Mouse (Mus musculus) intestine, embryonic 15.5 days (tissue): Measurements from ENCODE around the gene Gm20390. TPM values are rescaled to one million over a fixed set of nuclear protein-coding genes. Genes with fewer than 3 reads are reported as not detected.

Source experiments
- ATAC-seq: fragments of 200-750 bp; cut with Nextera tagmentation; 2 replicates; pipeline ENCODE4 v1.8.0; 2017; ENCODE audit warnings: moderate TSS enrichment, moderate library complexity
- H3K27ac ChIP-seq: fragments of 300-500 bp; sonication (generic); 2 replicates; pipeline ENCODE4 v1.5.1; 2015; ENCODE audit warnings: mild to moderate bottlenecking, inconsistent platforms
- H3K27me3 ChIP-seq: fragments of 300-500 bp; sonication (generic); replicated peaks from 2 replicates; pipeline ENCODE4 v1.6.1; 2015; ENCODE audit warnings: inconsistent platforms
- H3K36me3 ChIP-seq: fragments of 300-500 bp; sonication (generic); 2 replicates; pipeline ENCODE4 v1.6.1; 2015; ENCODE audit warnings: inconsistent platforms
- H3K4me1 ChIP-seq: fragments of 300-500 bp; sonication (generic); replicated peaks from 2 replicates; pipeline ENCODE4 v1.6.1; 2015; ENCODE audit warnings: inconsistent platforms
- H3K4me2 ChIP-seq: fragments of 300-500 bp; sonication (generic); replicated peaks from 2 replicates; pipeline ENCODE4 v1.6.1; 2015; ENCODE audit warnings: mild to moderate bottlenecking, inconsistent platforms
- H3K4me3 ChIP-seq: fragments of 300-500 bp; sonication (generic); replicated peaks from 2 replicates; pipeline ENCODE4 v1.5.1; 2015; ENCODE audit warnings: inconsistent platforms
- H3K9ac ChIP-seq: fragments of 300-500 bp; sonication (generic); 2 replicates; pipeline ENCODE4 v1.6.1; 2015; ENCODE audit warnings: inconsistent platforms
- H3K9me3 ChIP-seq: fragments of 300-500 bp; sonication (generic); 2 replicates; pipeline ENCODE4 v1.6.1; 2016; ENCODE audit warnings: inconsistent platforms
- WGBS: fragments of 180-500 bp; shearing (Covaris S2); methylation state at CpG from one replicate; pipeline ENCODE4 v1.1.7; 2015; 5-methylcytosine and 5-hydroxymethylcytosine counted together
- polyA plus RNA-seq: library from polyadenylated mRNA; unstranded; fragments of >200 nt; fragmentation: Nextera tagmentation; extraction: Ambion mirVana; gene quantifications from 2 replicates; pipeline ENCODE4 v1.2.1, GENCODE M21; 2015

Gene Gm20390
- polyA plus RNA-seq, 1 experiment from 2014 or later: 432 TPM

DNA sequence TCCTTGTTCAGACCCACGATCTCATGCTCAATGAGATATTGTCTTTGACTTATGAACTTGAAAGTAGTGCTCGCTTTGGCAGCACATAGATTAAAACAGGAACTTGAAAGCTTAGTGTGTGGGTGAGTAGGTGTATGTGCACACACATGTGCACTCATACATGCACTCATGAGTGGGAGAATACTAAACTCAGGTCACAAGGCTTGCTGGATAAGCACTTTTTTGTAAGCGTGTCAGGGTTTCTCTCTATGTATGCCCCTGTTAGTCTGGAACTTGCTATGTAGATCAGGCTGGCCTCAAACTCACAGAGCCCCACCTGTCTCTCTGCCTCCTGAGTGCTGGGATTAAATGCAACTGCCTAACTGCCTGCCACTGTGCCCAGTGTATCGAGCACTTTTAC, 18.9 kb upstream of the Gm20390 start:
- 85% methylated on average over 4 of the region's 4 CpGs for WGBS
- Histone ChIP-seq H3K9ac (no peak overlapping the region), H3K36me3 (no peaks in the 10 kb centered on the region), H3K27me3 (no peaks in the 10 kb centered on the region), H3K27ac (0 out of 2 replicates have a peak overlapping the region, but pooled peaks have one; percentile 33), H3K4me3 (no peak overlapping the region), H3K4me2 (no peak overlapping the region), H3K9me3 (no peaks in the 10 kb centered on the region), H3K4me1 (no peaks in the 10 kb centered on the region)
- no peak for ATAC-seq

GRCm38 (mm10) chr11:93986298-93986697, 18.2 kb upstream of the Gm20390 start:
- H3K4me3 ChIP-seq: no peak overlapping the region
- no peak overlapping the region for H3K27ac ChIP-seq
- H3K9me3 ChIP-seq: no peaks in the 10 kb centered on the region
- ATAC-seq: no peak
- H3K9ac ChIP-seq: no peak overlapping the region
- no peaks in the 10 kb centered on the region for H3K4me1 ChIP-seq
- H3K27me3 ChIP-seq: no peaks in the 10 kb centered on the region
- no peaks in the 10 kb centered on the region for H3K36me3 ChIP-seq
- no peak overlapping the region for H3K4me2 ChIP-seq

- Histone ChIP-seq H3K36me3 (no peaks in the 10 kb centered on the region), H3K27me3 (no peaks in the 10 kb centered on the region), H3K4me2 (no peak overlapping the region), H3K9ac (no peak overlapping the region), H3K27ac (no peak overlapping the region), H3K9me3 (no peaks in the 10 kb centered on the region), H3K4me1 (no peaks in the 10 kb centered on the region), H3K4me3 (no peak overlapping the region)
- WGBS: 85% methylated on average over 5 of the region's 5 CpGs
- no peak for ATAC-seq
Measured at GRCm38 (mm10) chr11:93985265-93985664, 17.2 kb upstream of the Gm20390 start.

- ATAC-seq: no peak
- 91% methylated on average over 3 of the region's 3 CpGs for WGBS
- H3K9me3 ChIP-seq: no peaks in the 10 kb centered on the region
- H3K27ac ChIP-seq: no peak overlapping the region
- no peak overlapping the region for H3K9ac ChIP-seq
- H3K36me3 ChIP-seq: no peaks in the 10 kb centered on the region
- H3K4me3 ChIP-seq: no peak overlapping the region
- H3K27me3 ChIP-seq: no peaks in the 10 kb centered on the region
- H3K4me1 ChIP-seq: no peaks in the 10 kb centered on the region
- H3K4me2 ChIP-seq: no peak overlapping the region
Measured at GRCm38 (mm10) chr11:93984619-93985018, 16.5 kb upstream of the Gm20390 start.

- Histone ChIP-seq H3K4me1 (no peaks in the 10 kb centered on the region), H3K27ac (no peak overlapping the region), H3K9ac (no peak overlapping the region), H3K4me2 (no peak overlapping the region), H3K27me3 (no peaks in the 10 kb centered on the region), H3K4me3 (no peak overlapping the region), H3K9me3 (no peaks in the 10 kb centered on the region), H3K36me3 (no peaks in the 10 kb centered on the region)
- no peak for ATAC-seq
- WGBS: 32% methylated on average over 6 of the region's 6 CpGs
Measured at GRCm38 (mm10) chr11:93979502-93980049, 11.5 kb upstream of the Gm20390 start.

GRCm38 (mm10) chr11:93972951-93973350, 4.9 kb upstream of the Gm20390 start:
- Histone ChIP-seq H3K9me3 (no peaks in the 10 kb centered on the region), H3K36me3 (no peaks in the 10 kb centered on the region), H3K4me3 (no peak overlapping the region), H3K4me1 (no peaks in the 10 kb centered on the region), H3K27ac (no peak overlapping the region), H3K9ac (no peak overlapping the region), H3K27me3 (no peaks in the 10 kb centered on the region), H3K4me2 (no peak overlapping the region)
- 87% methylated on average over 5 of the region's 5 CpGs for whole genome bisulfite sequencing
- no peak for ATAC-seq

GRCm38 (mm10) chr11:93969799-93970198, 1.7 kb upstream of the Gm20390 start:
- H3K27ac ChIP-seq: no peak overlapping the region
- no peak overlapping the region for H3K9ac ChIP-seq
- 0 out of 2 replicates have a peak, but pooled peaks cover 4% of the 10 kb centered on the region for H3K4me1 ChIP-seq
- no peak overlapping the region for H3K4me3 ChIP-seq
- no peaks in the 10 kb centered on the region for H3K9me3 ChIP-seq
- H3K36me3 ChIP-seq: 0 out of 2 replicates have a peak, but pooled peaks cover 2% of the 10 kb centered on the region
- ATAC-seq: no peak
- WGBS: 61% methylated on average over 1 of the region's 1 CpGs
- no peak overlapping the region for H3K4me2 ChIP-seq
- H3K27me3 ChIP-seq: no peaks in the 10 kb centered on the region

GRCm38 (mm10) chr11:93969171-93969570, 1.1 kb upstream of the Gm20390 start:
- Histone ChIP-seq H3K9ac (no peak overlapping the region), H3K9me3 (no peaks in the 10 kb centered on the region), H3K27me3 (no peaks in the 10 kb centered on the region), H3K36me3 (0 out of 2 replicates have a peak, but pooled peaks cover 2% of the 10 kb centered on the region), H3K27ac (no peak overlapping the region), H3K4me1 (0 out of 2 replicates have a peak, but pooled peaks cover 4% of the 10 kb centered on the region), H3K4me2 (peak overlapping the region; percentile 50; the same call in 1 of the 2 replicates), H3K4me3 (no peak overlapping the region)
- ATAC-seq: no peak
- 91% methylated on average over 6 of the region's 6 CpGs for WGBS

- 44% methylated on average over 6 of the region's 6 CpGs for WGBS
- no peak for ATAC-seq
- no peak overlapping the region for H3K9ac ChIP-seq
Measured at GRCm38 (mm10) chr11:93968848-93969128, 695 bp upstream of the Gm20390 start.

GRCm38 (mm10) chr11:93967381-93967780, 712 bp downstream of the Gm20390 start:
- WGBS: 1% methylated on average over 11 of the region's 11 CpGs
- H3K4me2 ChIP-seq: peak overlapping the region; percentile 77
- no peaks in the 10 kb centered on the region for H3K9me3 ChIP-seq

More at GRCm38 (mm10) chr11:93968848-93969128, 695 bp upstream of the Gm20390 start:
- Histone ChIP-seq H3K27ac (no peak overlapping the region; the same call in 1 of the 2 replicates), H3K9me3 (no peaks in the 10 kb centered on the region), H3K4me2 (peak overlapping the region; percentile 50), H3K36me3 (0 out of 2 replicates have a peak, but pooled peaks cover 2% of the 10 kb centered on the region), H3K4me1 (0 out of 2 replicates have a peak, but pooled peaks cover 4% of the 10 kb centered on the region), H3K27me3 (no peaks in the 10 kb centered on the region), H3K4me3 (peak overlapping the region; percentile 75; the same call in 1 of the 2 replicates)

DNA sequence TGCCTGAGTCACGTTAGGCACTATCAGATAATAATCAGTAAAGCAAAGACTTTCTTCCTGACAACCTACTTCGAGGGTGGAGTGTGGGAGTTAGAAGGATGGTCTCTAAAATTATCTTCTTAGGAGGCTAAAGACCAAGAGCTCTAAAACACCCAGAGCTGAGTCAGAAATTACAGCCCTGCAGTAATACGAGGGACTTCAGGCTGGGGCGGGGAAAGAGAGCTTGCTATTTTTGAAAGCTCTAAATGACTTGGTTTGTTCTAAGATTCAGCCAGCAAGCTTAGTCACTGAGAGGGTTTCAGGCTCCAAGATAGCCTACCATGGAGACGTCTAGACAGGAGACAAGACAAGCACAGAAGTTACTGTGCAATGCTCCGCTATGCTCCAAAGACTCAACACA, 2.7 kb downstream of the Gm20390 start:
- Histone ChIP-seq H3K4me2 (no peak overlapping the region), H3K36me3 (0 out of 2 replicates have a peak, but pooled peaks cover 15% of the 10 kb centered on the region), H3K4me1 (0 out of 2 replicates have a peak, but pooled peaks cover 4% of the 10 kb centered on the region), H3K27ac (no peak overlapping the region), H3K9me3 (no peaks in the 10 kb centered on the region), H3K9ac (0 out of 2 replicates have a peak overlapping the region, but pooled peaks have one; percentile 3), H3K27me3 (no peaks in the 10 kb centered on the region), H3K4me3 (no peak overlapping the region)
- ATAC-seq: no peak
- WGBS: 79% methylated on average over 6 of the region's 6 CpGs

More at GRCm38 (mm10) chr11:93967381-93967780, 712 bp downstream of the Gm20390 start:
- H3K4me3 ChIP-seq: peak overlapping the region; percentile 75
- H3K9ac ChIP-seq: peak overlapping the region; percentile 68
- H3K36me3 ChIP-seq: 0 out of 2 replicates have a peak, but pooled peaks cover 6% of the 10 kb centered on the region
- H3K27ac ChIP-seq: peak overlapping the region; percentile 63
- ATAC-seq: peak; percentile 11; the same call in 1 of the 2 replicates
- no peaks in the 10 kb centered on the region for H3K27me3 ChIP-seq
- H3K4me1 ChIP-seq: 0 out of 2 replicates have a peak, but pooled peaks cover 4% of the 10 kb centered on the region

DNA sequence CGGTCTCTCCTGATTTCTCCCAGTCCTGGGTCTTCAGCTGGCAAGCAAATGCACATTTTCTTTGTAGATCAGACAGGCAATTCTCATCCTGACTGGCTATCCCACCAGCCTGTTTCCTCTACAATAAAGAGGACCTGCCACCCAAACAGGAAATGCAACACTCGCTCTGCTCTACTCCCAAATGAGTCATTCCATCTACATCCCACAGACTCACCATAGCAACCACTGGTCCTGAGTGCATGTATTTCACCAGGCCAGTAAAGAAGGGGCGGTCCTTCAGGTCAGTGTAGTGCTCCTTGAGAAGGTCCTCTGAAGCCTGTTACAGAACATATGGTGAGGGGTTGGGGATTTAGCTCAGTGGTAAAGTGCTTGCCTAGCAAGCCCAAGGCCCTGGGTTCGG, 5.1 kb downstream of the Gm20390 start:
- Histone ChIP-seq H3K4me1 (0 out of 2 replicates have a peak, but pooled peaks cover 4% of the 10 kb centered on the region), H3K27me3 (no peaks in the 10 kb centered on the region), H3K9ac (no peak overlapping the region), H3K27ac (no peak overlapping the region), H3K9me3 (no peaks in the 10 kb centered on the region), H3K4me3 (no peak overlapping the region), H3K36me3 (peaks cover 26% of the 10 kb centered on the region; the same call in 1 of the 2 replicates), H3K4me2 (no peak overlapping the region)
- ATAC-seq: no peak
- WGBS: 87% methylated on average over 4 of the region's 4 CpGs

DNA sequence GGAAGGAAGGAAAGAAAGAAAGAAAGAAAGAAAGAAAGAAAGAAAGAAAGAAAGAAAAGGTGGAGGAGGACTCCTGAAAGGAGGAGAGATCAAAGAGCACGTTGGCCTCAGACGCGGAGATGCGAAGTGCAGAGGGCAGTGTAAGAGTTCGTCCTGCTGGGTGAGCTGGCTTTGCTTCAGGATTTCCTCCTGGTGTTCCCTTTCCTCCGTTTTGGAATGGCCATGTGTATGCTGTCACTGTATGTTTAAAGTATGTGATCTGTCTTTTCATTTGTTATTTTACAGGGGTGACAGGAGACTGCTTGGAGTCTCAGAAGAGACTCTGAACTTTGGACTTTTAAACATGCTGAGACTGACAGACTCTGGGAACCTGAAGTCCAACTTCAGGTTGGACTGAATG, 6.6 kb downstream of the Gm20390 start:
- Histone ChIP-seq H3K4me3 (no peak overlapping the region), H3K9me3 (no peaks in the 10 kb centered on the region), H3K36me3 (peaks cover 26% of the 10 kb centered on the region; the same call in 1 of the 2 replicates), H3K4me1 (peaks cover 4% of the 10 kb centered on the region; the same call in 1 of the 2 replicates), H3K27ac (no peak overlapping the region), H3K9ac (no peak overlapping the region), H3K4me2 (no peak overlapping the region), H3K27me3 (no peaks in the 10 kb centered on the region)
- 85% methylated on average over 6 of the region's 6 CpGs for WGBS
- ATAC-seq: no peak
